Mouse (Mus musculus): ENCODE data around the gene Smim20.

Smim20 gene

GRCm38 (mm10) chr5:53266931-53267853 lies at the start of gene Smim20:
Smim20 (plus strand) TSS chr5:53267083.
- peak; percentile 88 to 90 for DNase-seq

- DNase-seq, result no peak
Observed at GRCm38 (mm10) chr5:53225434-53225833, 41.4 kb upstream of the Smim20 start.

- DNase-seq, result no peak
Observed at GRCm38 (mm10) chr5:53230560-53230959, 36.3 kb upstream of the Smim20 start.

- peak; percentile 39 to 73 for DNase-seq
Observed at GRCm38 (mm10) chr5:53235551-53235950, 31.3 kb upstream of the Smim20 start.

- DNase-seq, result peak; percentile 18 to 36
Observed at GRCm38 (mm10) chr5:53236136-53236535, 30.7 kb upstream of the Smim20 start.

GRCm38 (mm10) chr5:53236749-53237148 lies 30.1 kb upstream of the Smim20 start:
- no peak for DNase-seq

GRCm38 (mm10) chr5:53238761-53239160 lies 28.1 kb upstream of the Smim20 start:
- no peak for DNase-seq

- no peak for DNase-seq
Observed at GRCm38 (mm10) chr5:53239189-53239588, 27.7 kb upstream of the Smim20 start.

GRCm38 (mm10) chr5:53239831-53240440 lies 26.9 kb upstream of the Smim20 start:
- DNase-seq, result no peak

- no peak for DNase-seq
Observed at GRCm38 (mm10) chr5:53241109-53241508, 25.8 kb upstream of the Smim20 start.

- no peak for DNase-seq
Observed at GRCm38 (mm10) chr5:53241963-53242362, 24.9 kb upstream of the Smim20 start.

- no peak for DNase-seq
Observed at GRCm38 (mm10) chr5:53242865-53243499, 23.9 kb upstream of the Smim20 start.

- peak in 1 of 2 experiments; percentile 37 for DNase-seq
Observed at GRCm38 (mm10) chr5:53243933-53244332, 22.9 kb upstream of the Smim20 start.

- no peak for DNase-seq
Observed at GRCm38 (mm10) chr5:53248499-53248898, 18.4 kb upstream of the Smim20 start.

- DNase-seq, result no peak
Observed at GRCm38 (mm10) chr5:53249431-53250061, 17.3 kb upstream of the Smim20 start.

GRCm38 (mm10) chr5:53254154-53254553 lies 12.7 kb upstream of the Smim20 start:
- no peak for DNase-seq

- no peak for DNase-seq
Observed at GRCm38 (mm10) chr5:53254821-53255220, 12.1 kb upstream of the Smim20 start.

GRCm38 (mm10) chr5:53258038-53258786 lies 8.7 kb upstream of the Smim20 start:
- DNase-seq, result peak; percentile 31 to 45

- DNase-seq, result no peak
Observed at GRCm38 (mm10) chr5:53259894-53260293, 7.0 kb upstream of the Smim20 start.

GRCm38 (mm10) chr5:53261999-53262398 lies 4.9 kb upstream of the Smim20 start:
- DNase-seq, result no peak

GRCm38 (mm10) chr5:53264061-53264460 lies 2.8 kb upstream of the Smim20 start:
- no peak for DNase-seq

GRCm38 (mm10) chr5:53265740-53266139 lies 1.1 kb upstream of the Smim20 start:
- DNase-seq, result no peak

Data from lung, postnatal 4 days (tissue).